Mouse (Mus musculus): Measurements from ENCODE around the gene Syt13. TPM values are rescaled to one million over a fixed set of nuclear protein-coding genes. Genes with fewer than 3 reads are reported as not detected.

Gene Syt13
- 0.07 and 0.17 TPM in 2 replicates for polyA plus RNA-seq (2012; rRNA removed)

GRCm38 (mm10) chr2:92914933-92915553 is at the start of gene Syt13:
Syt13 (plus strand) TSS chr2:92915098.

Other genes with a start within 250 kb of the Syt13 start
- 3.0 and 3.2 TPM in 2 replicates for gene Prdm11, start 131.1 kb downstream of the Syt13 start, polyA plus RNA-seq (2012; rRNA removed)

Measured in liver, embryonic 14 days (tissue).